Mouse (Mus musculus) CD4-positive, CD25-positive, alpha-beta regulatory T cell, adult 2 months (primary cell): ENCODE results near the gene Rnase11.

Source experiments
- DNase-seq: peaks from one replicate; pipeline ENCODE4 v3.0.0-alpha.2; 2012; ENCODE audit warnings: low read depth, low spot score

Gene Rnase11

DNA sequence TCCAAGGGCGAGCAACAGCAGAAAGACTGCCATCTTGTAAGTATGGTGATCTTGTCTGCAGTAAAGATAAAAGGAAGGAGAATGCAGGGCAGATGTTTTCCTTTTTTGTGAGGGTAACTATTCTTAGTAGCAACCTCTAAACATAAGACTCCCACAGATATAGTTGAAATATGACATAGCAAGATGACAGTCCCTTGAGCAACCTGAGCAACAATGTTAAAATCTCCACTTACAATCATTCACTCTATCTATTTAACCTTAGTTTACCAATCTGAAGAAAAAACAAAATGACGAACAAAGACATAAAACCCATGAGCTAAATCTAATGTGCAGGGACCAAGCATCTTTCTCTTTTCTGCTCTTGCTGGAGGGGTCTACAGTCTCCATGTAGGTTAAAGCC lies at the start of gene Rnase11:
TSS of gene Rnase11 (minus strand) at position 101 of the 400 bp plus-strand sequence.
- no peak for DNase-seq

DNA sequence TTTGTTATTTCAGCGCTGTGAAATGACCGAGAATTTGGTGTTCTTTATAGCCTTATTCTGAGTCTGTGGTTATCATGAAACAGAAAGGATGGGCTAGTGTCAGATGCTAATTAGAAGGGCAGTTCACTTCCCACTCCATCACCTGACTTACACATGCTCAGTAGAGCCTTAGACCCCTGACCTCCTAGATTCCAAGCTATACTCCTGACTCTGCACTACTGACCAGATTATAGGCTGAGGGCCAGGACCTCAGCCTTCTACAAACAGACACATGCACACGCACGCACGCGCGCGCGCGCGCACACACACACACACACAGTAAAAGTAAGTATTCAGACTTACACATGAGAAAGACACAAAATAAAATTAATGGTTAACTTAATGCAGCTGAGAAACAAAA lies 49.0 kb upstream of the Rnase11 start:
- no peak for DNase-seq

DNA sequence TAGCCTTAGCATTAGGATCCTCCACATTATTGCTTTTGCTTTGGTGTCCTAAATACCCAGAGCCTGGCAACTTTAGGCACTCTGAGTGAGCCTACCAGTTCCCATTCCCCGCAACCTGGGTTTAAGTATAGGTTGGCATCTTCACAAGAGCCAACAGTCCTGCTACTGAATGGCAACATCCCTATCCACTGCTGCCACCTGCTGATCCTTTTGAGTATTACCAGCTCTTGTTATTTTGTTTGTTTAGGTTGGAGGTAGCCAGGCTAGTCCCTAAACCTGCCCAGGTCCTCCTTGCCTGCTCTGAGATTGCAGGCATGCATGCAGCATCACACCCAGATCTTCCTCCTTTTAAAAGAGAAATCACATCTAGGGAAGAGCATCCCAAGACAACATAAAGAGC lies 48.3 kb upstream of the Rnase11 start:
- peak; percentile 68 for DNase-seq

GRCm38 (mm10) chr14:51095736-51096524 lies 46.0 kb upstream of the Rnase11 start:
- DNase-seq, result no peak

DNA sequence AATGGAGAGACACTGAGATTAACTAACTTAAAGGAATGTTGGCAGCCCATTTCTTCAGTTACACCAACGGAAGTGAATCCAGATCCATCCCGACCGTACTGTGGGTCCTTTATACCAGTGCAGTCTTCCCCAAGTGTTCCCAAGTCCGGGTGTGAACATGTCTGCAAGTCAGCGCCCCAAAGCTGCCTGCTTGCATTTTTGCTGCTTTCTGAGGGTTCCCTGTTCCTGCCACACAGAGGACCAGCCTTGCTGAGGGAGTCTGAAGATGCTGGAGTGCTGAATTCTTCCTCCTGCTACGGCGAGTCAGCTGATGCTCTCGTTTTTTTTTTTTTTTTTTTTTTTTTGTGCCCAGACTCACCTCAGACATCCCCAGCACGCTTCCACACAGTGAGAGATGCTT lies 45.0 kb upstream of the Rnase11 start:
- no peak for DNase-seq

GRCm38 (mm10) chr14:51094096-51094875 lies 44.3 kb upstream of the Rnase11 start:
- DNase-seq, result no peak

DNA sequence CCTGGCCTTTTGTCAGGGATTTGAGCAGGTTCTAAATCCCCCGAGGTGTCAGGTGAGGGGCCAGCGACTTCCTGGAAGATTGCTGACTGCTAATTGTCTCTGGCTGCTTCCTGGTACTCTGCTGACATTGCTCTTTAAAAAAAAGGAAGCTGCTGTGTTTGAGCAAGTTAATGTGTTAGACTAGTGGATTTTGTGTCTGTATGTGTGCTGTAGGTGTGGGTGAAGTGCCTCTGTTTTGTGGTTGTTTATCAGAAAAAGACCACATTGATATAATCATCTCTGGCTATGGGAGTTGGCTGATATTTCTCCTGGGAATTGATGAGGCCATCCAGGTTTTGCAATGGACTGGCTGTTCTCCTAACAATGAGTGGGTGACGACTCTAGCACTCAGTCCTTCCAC lies 43.5 kb upstream of the Rnase11 start:
- DNase-seq, result peak; percentile 44

DNA sequence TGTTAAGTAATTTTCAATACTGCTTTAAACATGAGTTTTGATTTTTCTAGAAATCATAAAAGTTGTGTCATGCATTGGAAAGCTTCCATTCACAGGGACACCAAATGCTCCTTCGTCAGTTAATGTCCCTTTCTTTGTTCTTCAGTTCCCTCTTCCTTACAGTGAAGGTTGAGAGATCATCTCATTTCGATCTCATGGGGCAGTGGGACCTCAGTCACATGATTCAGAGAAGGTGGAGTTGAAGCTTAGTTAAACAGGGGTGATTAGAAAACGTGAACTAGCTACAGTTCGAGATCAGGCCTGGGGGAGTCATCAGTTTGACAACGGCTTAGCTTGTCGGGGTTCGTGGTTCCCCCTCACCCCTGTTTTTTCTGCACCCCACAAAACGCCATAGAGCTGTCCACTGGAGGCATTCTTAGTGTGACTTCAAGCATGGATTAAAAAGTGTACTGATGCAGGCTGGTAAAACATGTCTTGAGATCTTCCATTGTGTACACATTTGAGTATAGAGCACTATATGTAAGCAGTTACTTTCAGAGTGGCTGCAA lies 42.2 kb upstream of the Rnase11 start:
- DNase-seq, result no peak

GRCm38 (mm10) chr14:51090921-51091900 lies 41.2 kb upstream of the Rnase11 start, which contains the start of the genes Rnase4 and Ang:
Gene Rnase4, plus strand, starts transcription at chr14:51091077.
Gene Ang, plus strand, starts transcription at chr14:51091150.
- peak; percentile 67 for DNase-seq

DNA sequence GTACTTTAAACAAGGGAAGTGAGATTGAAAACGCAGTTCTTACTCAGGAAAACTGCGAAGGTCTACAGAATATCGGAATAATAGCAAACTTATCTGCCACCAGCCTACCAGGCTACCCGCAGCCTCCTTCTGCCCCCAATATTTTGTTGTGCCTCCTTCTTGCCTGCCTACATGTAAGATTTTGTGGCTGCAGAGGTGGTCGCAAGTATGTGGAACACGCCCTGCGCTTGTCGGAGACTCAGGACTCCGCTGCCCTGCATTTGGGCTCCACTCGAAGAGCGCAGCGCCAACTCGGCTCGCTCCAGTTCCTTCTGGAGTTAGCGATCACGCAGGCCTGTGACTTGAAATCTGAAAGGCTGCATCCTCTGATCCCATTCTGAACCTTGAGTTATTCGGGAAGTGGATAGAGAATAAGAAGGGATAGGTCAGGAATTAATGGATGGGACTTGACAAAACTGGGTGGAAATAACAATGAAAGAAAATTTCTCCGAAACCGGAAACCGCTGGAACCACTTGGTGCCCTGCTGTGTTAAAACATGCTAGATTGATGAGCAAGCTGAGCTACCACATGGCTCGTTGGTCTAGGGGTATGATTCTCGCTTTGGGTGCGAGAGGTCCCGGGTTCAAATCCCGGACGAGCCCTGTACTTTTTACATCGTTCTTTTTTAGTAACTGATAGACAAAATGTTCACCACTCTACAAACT lies 40.3 kb upstream of the Rnase11 start:
- peak; percentile 90 for DNase-seq

- DNase-seq, result no peak
These were observed 39.7 kb upstream of the Rnase11 start for GRCm38 (mm10) chr14:51089674-51090076.

GRCm38 (mm10) chr14:51088970-51089673 lies 39.2 kb upstream of the Rnase11 start:
- peak; percentile 98 for DNase-seq

DNA sequence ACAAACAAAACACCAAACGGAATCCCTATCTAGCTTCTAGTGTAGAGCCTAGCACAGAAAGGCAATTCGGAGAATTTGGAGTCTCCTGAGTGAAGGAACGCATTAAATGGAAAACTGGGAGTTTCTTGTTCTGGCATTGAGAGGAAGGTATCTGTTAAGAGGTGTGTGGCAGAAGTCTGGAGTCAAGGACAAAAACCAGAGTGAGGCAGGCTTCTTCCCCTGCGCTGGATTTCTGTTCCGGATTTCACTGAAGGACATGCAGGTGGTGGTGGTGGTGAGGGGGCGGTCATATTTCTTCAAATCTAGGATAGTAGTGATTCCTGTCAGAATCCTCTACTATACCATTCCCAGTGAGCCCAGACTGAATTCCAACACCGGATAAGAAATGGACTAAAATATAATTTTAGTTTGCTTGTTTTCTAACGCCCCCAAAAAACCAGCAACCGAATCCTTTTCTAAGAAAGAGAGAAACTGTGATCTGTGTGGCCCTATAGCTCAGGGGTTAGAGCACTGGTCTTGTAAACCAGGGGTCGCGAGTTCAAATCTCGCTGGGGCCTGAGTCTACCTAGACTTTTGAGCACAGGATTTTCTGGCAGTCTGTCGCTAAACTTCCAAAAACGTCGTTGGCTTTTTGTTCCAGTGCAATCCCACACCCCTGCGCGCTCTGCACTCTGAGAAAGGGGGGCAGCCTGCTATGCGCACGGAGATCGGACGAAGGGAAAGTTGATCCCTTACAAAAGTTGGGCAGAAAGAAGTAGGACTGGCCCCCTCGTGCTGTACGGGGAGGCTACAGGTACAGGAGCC lies 38.4 kb upstream of the Rnase11 start:
- DNase-seq, result peak; percentile 85

GRCm38 (mm10) chr14:51087762-51088161 lies 37.8 kb upstream of the Rnase11 start:
- no peak for DNase-seq

- DNase-seq, result no peak
These were observed 35.9 kb upstream of the Rnase11 start for GRCm38 (mm10) chr14:51085911-51086310.

DNA sequence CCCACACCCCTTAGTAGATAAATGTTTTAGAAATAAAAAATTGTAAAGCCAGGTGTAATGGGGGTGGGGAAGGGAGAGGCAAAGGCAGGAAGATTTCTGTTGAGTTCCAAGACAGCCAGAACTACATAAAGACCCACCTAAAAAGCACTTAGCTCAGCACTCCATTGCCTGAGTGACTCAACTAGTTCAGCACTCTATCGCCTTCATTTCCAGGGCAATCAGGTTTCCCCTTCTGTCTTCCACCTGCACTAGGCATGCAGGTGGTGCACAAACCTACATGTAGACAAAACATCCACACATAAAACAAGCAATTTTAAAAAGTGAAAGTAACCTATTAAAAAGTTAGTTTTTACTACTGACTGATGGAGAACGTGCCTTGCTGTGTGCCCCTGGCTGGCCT lies 35.1 kb upstream of the Rnase11 start:
- no peak for DNase-seq

- DNase-seq, result peak; percentile 32
These were observed 33.8 kb upstream of the Rnase11 start for GRCm38 (mm10) chr14:51083805-51084204.

- DNase-seq, result peak; percentile 78
These were observed 32.9 kb upstream of the Rnase11 start for GRCm38 (mm10) chr14:51082599-51083581.
